Mouse (Mus musculus) liver, adult 2 months (tissue): Measurements from ENCODE around the gene Smndc1.

Experiments
- CTCF ChIP-seq: fragments of 200-500 bp; IDR thresholded peaks from 2 replicates; pipeline ENCODE4 v1.5.1; 2011; ENCODE audit warnings: low read depth, low read length, control low read depth
- POLR2A ChIP-seq: fragments of 200-500 bp; IDR thresholded peaks from 2 replicates; pipeline ENCODE4 v1.6.1; 2011; ENCODE audit warnings: low read length, control low read depth; ENCODE audit not compliant: insufficient read depth; ENCODE audit errors: extremely low read depth

DNA sequence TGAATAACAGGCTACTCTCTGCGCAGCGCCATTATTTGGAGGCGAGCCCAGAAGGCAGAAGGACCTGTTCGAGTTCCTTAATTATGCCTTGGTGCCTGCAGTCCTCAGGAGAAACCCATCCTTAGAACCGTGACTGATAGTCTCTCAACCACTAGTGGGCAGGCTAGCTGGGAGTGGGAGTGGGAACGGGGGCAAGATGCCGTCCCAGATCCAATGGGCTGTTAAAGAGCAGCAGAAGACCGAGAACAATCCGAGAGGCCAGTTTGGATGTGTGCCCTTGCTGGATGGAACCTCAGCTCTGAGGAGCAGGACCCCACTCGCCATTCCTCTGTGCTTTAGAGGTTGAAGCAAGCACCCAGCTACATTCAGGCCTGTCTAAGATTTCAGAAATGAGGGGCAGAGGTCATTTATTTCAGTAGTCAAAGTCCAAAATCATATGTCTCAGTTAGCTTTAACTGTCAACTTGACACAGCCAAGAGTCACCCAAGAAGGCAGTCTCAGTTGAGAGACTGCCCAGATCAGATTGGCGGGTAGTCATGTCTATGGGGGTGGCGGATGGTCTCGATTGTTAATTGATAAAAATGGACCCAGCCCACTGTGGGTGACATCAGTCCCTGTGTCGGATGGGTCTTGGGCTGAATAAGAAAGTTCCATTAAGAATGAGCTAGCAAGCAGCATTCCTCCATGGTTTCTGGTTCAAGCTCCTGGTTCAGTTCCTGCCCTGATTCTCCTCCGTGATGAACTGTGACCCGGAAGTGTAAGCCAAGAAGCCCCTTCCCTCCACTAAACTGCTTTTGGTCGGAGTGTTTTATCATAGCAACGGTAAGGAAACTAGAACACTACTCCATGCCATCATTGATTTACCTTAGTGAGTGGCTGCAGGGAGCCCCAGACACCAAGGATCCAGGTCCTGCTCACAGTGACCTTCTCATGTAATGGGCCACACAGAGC lies 32.3 kb upstream of the Smndc1 start:
- TF ChIP-seq POLR2A, result no peak
- TF ChIP-seq CTCF, result no peak; the same call in 1 of the 2 replicates
